Mouse (Mus musculus) olfactory bulb, adult 2 months (tissue): ENCODE data around the gene Dctn1. TPM values are rescaled to one million over a fixed set of nuclear protein-coding genes. Genes with fewer than 3 reads are reported as not detected.
A peak's percentile ranks its signal among the peaks of the same experiment; 100 is the strongest.

ENCODE experiments used
- H3K27ac ChIP-seq: fragments of 200-500 bp; 2 replicates; pipeline ENCODE4 v1.5.1; 2012; ENCODE audit warnings: low read depth, low read length; ENCODE audit not compliant: insufficient read depth
- H3K4me1 ChIP-seq: fragments of 200-500 bp; 2 replicates; pipeline ENCODE4 v1.6.1; 2012; ENCODE audit warnings: low read length; ENCODE audit not compliant: control insufficient read depth, insufficient read depth
- H3K4me3 ChIP-seq: fragments of 200-500 bp; 2 replicates; pipeline ENCODE4 v1.5.1; 2012; ENCODE audit warnings: mild to moderate bottlenecking, low read depth, low read length, moderate library complexity; ENCODE audit not compliant: insufficient read depth
- CTCF ChIP-seq: fragments of 200-500 bp; IDR thresholded peaks from 2 replicates; pipeline ENCODE4 v1.5.1; 2012; ENCODE audit warnings: low read depth, mild to moderate bottlenecking, low read length, moderate library complexity; ENCODE audit not compliant: insufficient read depth
- POLR2A ChIP-seq: fragments of 200-500 bp; IDR thresholded peaks from 2 replicates; pipeline ENCODE4 v1.6.1; 2012; ENCODE audit warnings: mild to moderate bottlenecking, low read depth, low read length, moderate library complexity; ENCODE audit not compliant: insufficient read depth
- WGBS: fragments of 180-500 bp; shearing (Covaris S2); methylation state at CpG from one replicate; pipeline ENCODE4 v1.1.7; 2018; 5-methylcytosine and 5-hydroxymethylcytosine counted together
- polyA plus RNA-seq: library from polyadenylated mRNA; stranded (reverse); fragments of >200 nt; gene quantifications from 2 replicates; pipeline ENCODE4 v1.2.4, GENCODE M21; 2012; ENCODE audit warnings: low replicate concordance; ENCODE audit not compliant: missing spikeins, insufficient read depth, insufficient read length

The Dctn1 gene
- polyA plus RNA-seq: 187 TPM in 1 of 2 replicates, not detected in the other

DNA sequence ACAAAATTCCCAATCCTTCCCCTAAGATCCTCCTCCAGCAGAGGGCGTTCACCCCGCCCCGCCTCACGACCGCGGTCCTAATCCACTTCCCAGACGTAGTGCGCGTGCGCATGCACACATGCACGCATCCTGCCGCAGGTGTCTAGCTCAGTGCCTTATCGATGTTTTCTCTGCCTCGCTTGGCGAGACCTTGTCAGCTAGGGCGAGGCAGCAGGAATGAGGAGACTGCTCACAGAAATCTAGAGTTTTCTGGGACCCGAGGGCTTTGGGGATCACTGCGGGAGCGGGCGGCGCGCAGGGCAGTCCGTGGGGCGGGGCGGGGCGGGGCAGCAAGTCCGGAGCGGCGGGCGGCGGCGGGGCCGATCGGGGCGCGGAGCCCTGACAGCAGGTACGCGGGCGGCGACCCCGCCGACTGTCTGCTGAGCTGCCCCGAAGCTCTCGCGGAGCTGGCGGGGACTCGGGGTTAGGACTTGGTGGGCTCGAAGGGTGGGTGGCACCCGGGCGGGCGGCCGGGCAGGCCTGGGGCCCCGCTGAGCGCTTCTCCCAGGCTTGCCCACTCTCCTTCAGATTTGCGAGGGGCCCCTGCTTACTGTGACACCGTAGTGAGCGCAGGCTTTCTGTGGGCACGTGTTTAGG is at the start of gene Dctn1:
TSS of gene Dctn1 (plus strand) at position 314 of the 636 bp plus-strand sequence.
- Histone ChIP-seq H3K4me1 (peaks cover 17% of the 10 kb centered on the region), H3K27ac (peak within 1 kb of the TSS; percentile 96), H3K4me3 (peak within 1 kb of the TSS; percentile 80)
- under 1% methylated on average over 58 of the region's 58 CpGs for WGBS
- TF ChIP-seq POLR2A (peak; percentile 70), CTCF (peak; percentile 46; the same call in 1 of the 2 replicates)

DNA sequence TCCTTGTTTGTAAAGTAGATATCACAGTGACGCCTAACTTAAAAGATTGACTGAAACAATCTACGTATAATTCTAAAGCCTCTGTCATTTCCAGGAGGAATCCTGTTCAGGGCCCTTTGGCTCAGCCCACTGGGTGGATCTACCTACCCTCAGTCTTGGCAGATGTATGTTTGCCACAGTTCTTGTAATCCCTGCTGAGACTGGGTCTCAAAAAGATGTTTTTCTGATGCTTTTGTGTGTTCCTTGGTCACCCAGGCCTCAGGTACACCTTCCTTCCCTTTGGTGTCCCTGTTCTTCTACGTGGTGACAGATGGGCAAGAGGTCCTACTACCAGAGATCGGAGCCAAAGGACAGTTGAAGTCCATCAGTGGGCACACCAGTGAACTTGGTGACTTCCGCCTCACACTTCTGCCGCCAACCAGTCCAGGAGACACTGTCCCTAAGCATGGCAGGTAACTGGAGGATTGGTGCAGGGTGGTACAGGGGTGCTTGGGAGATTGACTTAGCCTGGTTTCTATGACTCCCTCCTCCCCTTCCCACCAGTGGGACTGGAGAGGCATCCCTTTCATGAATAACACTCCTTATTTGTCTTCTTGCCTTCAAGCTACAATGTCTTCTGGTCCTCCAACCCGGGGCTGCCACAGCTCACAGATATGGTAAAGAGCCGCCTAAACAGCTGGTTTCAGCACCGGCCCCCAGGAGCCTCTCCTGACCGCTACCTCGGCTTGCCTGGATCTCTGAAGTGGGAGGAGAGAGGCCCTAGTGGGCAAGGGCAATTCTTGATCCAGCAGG is 49.2 kb upstream of the Dctn1 start:
- WGBS: 79% methylated on average over 11 of the region's 11 CpGs
- Histone ChIP-seq H3K4me1 (peaks cover 20% of the 10 kb centered on the region), H3K4me3 (peak overlapping the region; percentile 78; the same call in 1 of the 2 replicates), H3K27ac (no peak overlapping the region)
- no peak for TF ChIP-seq POLR2A
- no peak for TF ChIP-seq CTCF

DNA sequence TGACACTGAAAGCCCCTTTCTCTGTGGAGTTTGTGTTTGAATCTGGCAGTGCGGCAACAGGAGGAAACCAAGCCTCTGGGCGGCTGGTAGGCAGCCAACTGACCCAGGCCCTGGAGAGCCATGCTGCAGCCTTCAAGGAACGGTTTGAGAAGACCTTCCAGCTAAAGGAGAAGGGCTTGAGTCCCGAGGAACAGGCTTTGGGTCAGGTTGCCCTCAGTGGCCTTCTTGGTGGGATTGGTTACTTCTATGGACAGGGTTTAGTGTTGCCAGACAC is 48.6 kb upstream of the Dctn1 start:
- no peak overlapping the region for H3K4me3 ChIP-seq
- 73% methylated on average over 4 of the region's 4 CpGs for WGBS
- peaks cover 22% of the 10 kb centered on the region for H3K4me1 ChIP-seq
- TF ChIP-seq CTCF (no peak), POLR2A (no peak)
- H3K27ac ChIP-seq: no peak overlapping the region

DNA sequence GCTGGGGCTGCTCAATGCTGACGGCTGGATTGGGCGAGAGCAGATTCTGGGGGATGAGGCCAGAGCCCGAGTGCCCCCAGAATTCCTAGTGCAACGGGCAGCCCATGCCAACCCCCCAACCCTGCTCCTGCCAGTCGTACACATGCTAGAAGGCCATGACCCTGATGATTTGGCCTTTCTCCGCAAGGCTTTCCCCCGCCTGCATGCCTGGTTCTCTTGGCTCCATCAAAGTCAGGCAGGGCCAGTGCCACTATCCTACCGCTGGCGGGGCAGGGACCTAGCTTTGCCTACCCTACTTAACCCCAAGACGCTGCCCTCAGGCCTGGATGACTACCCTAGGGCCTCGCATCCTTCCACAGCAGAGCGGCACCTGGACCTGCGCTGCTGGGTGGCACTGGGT is 48.1 kb upstream of the Dctn1 start:
- TF ChIP-seq CTCF (no peak), POLR2A (no peak)
- 91% methylated on average over 13 of the region's 13 CpGs for WGBS
- no peak overlapping the region for H3K4me3 ChIP-seq
- peaks cover 24% of the 10 kb centered on the region for H3K4me1 ChIP-seq
- no peak overlapping the region for H3K27ac ChIP-seq

DNA sequence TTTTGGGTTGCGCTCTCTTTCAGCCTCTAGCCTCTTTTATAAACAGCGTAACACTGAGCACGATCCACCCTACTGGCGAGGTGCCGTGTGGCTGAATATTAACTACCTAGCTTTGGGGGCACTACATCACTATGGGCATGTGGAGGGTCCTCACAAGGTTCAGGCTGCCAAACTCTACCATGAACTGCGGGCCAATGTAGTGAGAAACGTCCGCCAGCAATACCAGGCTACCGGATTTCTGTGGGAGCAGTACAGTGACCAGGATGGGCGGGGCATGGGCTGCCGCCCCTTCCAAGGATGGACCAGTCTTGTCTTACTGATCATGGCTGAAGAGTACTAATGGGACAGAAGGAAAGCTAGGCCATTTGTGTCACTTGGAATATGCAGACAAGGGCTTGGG is 47.4 kb upstream of the Dctn1 start:
- Histone ChIP-seq H3K4me1 (peaks cover 27% of the 10 kb centered on the region), H3K4me3 (no peak overlapping the region), H3K27ac (no peak overlapping the region)
- WGBS: 76% methylated on average over 11 of the region's 11 CpGs
- TF ChIP-seq POLR2A (no peak), CTCF (no peak)

DNA sequence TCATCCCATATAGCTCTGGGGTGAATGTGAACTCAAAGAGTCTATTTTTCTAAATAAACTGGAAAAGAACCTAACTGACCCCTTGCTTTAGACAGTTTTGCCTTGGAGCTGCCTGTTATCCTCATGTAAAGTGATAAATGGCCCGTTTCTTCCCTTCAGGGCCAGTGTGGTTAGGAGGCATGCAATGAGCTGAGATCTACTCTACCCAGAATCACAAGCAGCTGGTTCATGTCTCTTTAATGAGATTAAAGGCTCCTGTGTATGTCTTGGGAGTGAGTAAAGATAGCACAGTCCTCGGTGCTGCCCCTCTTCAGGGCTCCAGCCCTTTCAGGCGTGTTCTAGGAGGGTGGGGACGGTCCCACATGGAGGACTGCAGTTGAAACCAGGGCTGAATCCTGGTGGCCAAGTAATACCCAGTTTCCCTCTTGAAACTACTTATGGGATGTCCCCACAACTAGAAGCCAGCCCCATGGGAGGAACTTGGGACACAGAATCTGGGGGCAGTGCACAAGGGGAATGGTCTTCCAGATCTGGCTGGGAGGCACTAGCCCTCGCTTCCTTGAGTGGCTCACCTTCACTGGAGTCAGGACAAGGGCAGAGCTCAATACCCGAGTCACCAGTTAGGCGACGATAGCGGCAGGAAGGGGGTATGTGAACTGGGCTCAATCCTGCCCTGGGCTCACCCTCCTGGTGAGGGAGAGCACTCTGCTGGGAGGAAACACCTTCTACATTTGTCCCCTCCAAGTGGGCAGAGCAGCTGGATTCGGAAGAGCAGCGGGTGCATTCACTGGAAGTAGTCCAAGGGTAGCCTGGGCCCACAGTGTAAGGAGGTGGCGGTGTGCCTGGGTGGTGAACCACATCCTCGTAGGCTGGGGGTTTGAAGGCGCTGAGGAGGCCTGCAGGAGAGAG is 46.6 kb upstream of the Dctn1 start:
- Histone ChIP-seq H3K4me1 (peaks cover 27% of the 10 kb centered on the region), H3K27ac (no peak overlapping the region), H3K4me3 (no peak overlapping the region)
- WGBS: 74% methylated on average over 14 of the region's 14 CpGs
- TF ChIP-seq POLR2A: no peak
- no peak for TF ChIP-seq CTCF

DNA sequence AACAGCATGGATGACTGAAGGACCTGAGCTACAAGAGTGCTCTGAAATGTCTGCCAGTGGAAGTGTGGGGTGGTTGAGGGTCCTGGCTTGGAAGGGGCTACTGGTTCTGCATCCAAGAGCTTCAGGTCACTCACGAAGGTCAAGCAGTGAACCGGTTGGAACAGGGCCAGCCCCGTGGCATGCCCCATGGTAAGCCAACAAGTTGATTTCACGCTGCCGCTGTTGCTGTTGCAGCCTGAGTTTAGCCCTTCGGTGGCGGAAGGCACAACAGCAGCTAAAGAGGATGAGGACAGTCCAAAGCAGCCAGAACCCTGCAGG is 46.0 kb upstream of the Dctn1 start:
- TF ChIP-seq POLR2A (no peak), CTCF (no peak)
- WGBS: 64% methylated on average over 7 of the region's 7 CpGs
- Histone ChIP-seq H3K4me3 (no peak overlapping the region), H3K27ac (no peak overlapping the region), H3K4me1 (peaks cover 32% of the 10 kb centered on the region)

DNA sequence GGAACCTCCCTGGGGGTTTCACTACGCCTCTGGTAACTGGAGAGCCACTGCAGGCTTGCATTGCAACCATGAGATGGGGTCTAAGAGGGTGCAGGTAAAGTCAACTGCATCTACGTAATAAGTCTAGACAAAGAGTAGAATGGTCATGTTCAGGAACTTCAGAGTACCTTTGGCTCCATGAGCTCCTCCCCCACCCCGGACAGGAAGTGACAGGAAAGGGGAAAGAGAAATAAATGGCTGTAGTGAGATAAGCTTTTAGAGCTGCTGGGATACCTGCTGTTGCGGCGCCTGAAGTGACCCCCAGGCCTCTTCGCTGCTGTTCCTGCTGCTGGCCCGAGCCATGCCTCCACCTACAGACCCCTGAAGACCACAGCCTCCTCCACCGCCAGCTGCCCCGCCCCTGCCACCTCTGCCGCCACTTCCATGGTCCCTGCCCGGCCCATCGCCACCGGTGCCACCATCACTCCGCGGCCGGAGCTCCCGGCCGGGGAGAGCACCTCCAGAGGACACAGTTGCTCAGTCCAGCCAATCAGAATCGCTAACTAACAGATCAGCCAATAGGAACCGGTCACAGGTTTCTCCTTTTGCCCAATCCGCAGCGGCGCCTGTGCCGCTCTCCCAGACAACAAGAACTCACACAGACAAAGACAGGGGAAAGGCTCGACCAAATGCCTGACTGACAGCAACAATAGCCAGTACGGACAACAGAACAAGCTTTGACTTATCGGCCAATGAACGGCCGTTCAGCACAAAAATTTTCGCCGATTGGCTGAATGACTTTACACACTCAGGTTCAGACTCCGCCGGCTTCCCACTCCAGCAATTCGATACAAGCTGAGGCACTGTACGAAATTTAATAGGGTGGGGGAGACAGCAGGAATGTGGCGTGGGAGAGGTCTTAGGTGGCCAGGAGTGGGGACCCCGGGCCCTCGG is 44.5 kb upstream of the Dctn1 start, which contains the start of gene Wbp1:
TSS of gene Wbp1 (minus strand) at position 630 of the 933 bp plus-strand sequence.
- Histone ChIP-seq H3K4me1 (peaks cover 27% of the 10 kb centered on the region), H3K27ac (peak within 1 kb of the TSS; percentile 74), H3K4me3 (peak within 1 kb of the TSS; percentile 82)
- no peak for TF ChIP-seq CTCF
- TF ChIP-seq POLR2A: peak; percentile 79
- under 1% methylated on average over 38 of the region's 38 CpGs for WGBS
